Mouse (Mus musculus): ENCODE measurements around the gene Kir3dl2. TPM values are rescaled to one million over a fixed set of nuclear protein-coding genes. Genes with fewer than 3 reads are reported as not detected.
"Not testable (repeated sequence)": the region's sequence is repeated elsewhere in the genome, so short reads cannot be mapped to it uniquely, and the experiment has no call there.

Gene Kir3dl2
- polyA plus RNA-seq (2012; rRNA removed), result not detected in 2 replicates

DNA sequence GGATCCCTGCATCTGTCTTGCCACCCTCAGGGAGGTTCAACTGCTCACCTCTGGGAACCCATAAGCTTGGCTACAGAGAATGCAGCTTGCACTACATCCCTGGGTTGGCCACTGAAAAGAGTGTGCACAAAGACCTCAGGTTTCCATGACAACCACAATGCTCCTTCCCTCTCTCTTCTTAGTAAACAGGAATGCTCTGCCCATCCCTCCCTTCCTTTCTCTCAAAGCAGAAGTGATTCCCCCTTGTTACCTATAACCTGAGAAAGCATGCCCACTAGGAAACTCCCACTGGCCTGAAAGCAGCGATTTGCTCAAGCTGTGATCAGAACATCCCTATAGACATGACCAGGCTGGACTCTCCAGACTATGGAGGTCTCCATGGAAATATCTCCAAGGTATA lies at the start of gene Kir3dl2:
Gene Kir3dl2 (minus strand): TSS at position 101 of the 400 bp plus-strand sequence.
- 67% methylated on average over 1 of the region's 1 CpGs for WGBS
- not testable (repeated sequence) for H3K27me3 ChIP-seq (ENCODE audit: control insufficient read depth, insufficient read depth, low read length); H3K4me1 ChIP-seq (ENCODE audit: control insufficient read depth, insufficient read depth, insufficient read length, low read length); H3K27ac ChIP-seq (ENCODE audit: insufficient read depth, low read depth, low read length); H3K4me3 ChIP-seq (ENCODE audit: low read depth, low read length); H3K36me3 ChIP-seq (ENCODE audit: control insufficient read depth, insufficient read depth, low read length)

GRCm38 (mm10) chrX:136590897-136591257 lies 47.0 kb upstream of the Kir3dl2 start:
- WGBS, result 28% methylated on average over 2 of the region's 2 CpGs
- no peaks in the 10 kb centered on the region for H3K4me1 ChIP-seq (ENCODE audit: control insufficient read depth, insufficient read depth, insufficient read length, low read length)
- H3K4me3 ChIP-seq (ENCODE audit: low read depth, low read length), result no peak overlapping the region
- no peak overlapping the region for H3K27ac ChIP-seq (ENCODE audit: insufficient read depth, low read depth, low read length)
- no peaks in the 10 kb centered on the region for H3K36me3 ChIP-seq (ENCODE audit: control insufficient read depth, insufficient read depth, low read length)
- TF ChIP-seq CTCF (IDR thresholded peaks at IDR 0.05; ENCODE audit: extremely low read depth, insufficient read length, insufficient replicate concordance, low read depth, low read length) (no peak), POLR2A (IDR thresholded peaks at IDR 0.05; ENCODE audit: low read depth, low read length) (no peak)
- no peaks in the 10 kb centered on the region for H3K27me3 ChIP-seq (ENCODE audit: control insufficient read depth, insufficient read depth, low read length)

GRCm38 (mm10) chrX:136590199-136590896 lies 46.5 kb upstream of the Kir3dl2 start, which contains the start of gene Tceal3:
Gene Tceal3, plus strand, starts transcription at chrX:136590842.
- no peaks in the 10 kb centered on the region for H3K36me3 ChIP-seq (ENCODE audit: control insufficient read depth, insufficient read depth, low read length)
- no peak for TF ChIP-seq CTCF (IDR thresholded peaks at IDR 0.05; ENCODE audit: extremely low read depth, insufficient read length, insufficient replicate concordance, low read depth, low read length)
- no peak for TF ChIP-seq POLR2A (IDR thresholded peaks at IDR 0.05; ENCODE audit: low read depth, low read length)
- no peak within 1 kb of the TSS for H3K4me3 ChIP-seq (ENCODE audit: low read depth, low read length)
- H3K4me1 ChIP-seq (ENCODE audit: control insufficient read depth, insufficient read depth, insufficient read length, low read length), result no peaks in the 10 kb centered on the region
- H3K27ac ChIP-seq (ENCODE audit: insufficient read depth, low read depth, low read length), result no peak within 1 kb of the TSS
- 55% methylated on average over 12 of the region's 12 CpGs for WGBS
- H3K27me3 ChIP-seq (ENCODE audit: control insufficient read depth, insufficient read depth, low read length), result no peaks in the 10 kb centered on the region

DNA sequence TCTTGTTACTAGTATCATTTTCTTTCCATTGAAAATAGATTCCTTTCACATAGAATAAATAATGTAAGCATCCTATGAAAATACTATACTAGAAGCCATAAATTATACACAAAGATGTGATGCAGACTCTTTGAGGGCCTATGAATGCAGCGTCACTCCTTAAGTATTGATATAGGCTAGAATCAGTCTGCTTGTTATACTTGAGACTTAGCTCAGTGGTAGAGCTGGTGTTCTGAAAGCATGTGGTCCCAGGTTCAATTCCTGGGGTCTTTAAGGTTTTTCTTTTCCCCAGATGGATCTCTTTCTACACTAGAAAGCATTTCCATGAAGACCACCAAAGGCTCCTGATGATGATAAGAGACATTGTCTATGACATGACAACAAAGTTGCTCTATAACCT lies 40.8 kb upstream of the Kir3dl2 start:
- no peaks in the 10 kb centered on the region for H3K27me3 ChIP-seq (ENCODE audit: control insufficient read depth, insufficient read depth, low read length)
- no peak overlapping the region for H3K27ac ChIP-seq (ENCODE audit: insufficient read depth, low read depth, low read length)
- no peaks in the 10 kb centered on the region for H3K4me1 ChIP-seq (ENCODE audit: control insufficient read depth, insufficient read depth, insufficient read length, low read length)
- TF ChIP-seq CTCF (IDR thresholded peaks at IDR 0.05; ENCODE audit: extremely low read depth, insufficient read length, insufficient replicate concordance, low read depth, low read length) (no peak), POLR2A (IDR thresholded peaks at IDR 0.05; ENCODE audit: low read depth, low read length) (no peak)
- 97% methylated on average over 1 of the region's 1 CpGs for WGBS
- no peak overlapping the region for H3K4me3 ChIP-seq (ENCODE audit: low read depth, low read length)
- no peaks in the 10 kb centered on the region for H3K36me3 ChIP-seq (ENCODE audit: control insufficient read depth, insufficient read depth, low read length)

GRCm38 (mm10) chrX:136569094-136569493 lies 25.2 kb upstream of the Kir3dl2 start:
- not testable (repeated sequence) for H3K27ac ChIP-seq (ENCODE audit: insufficient read depth, low read depth, low read length); H3K4me3 ChIP-seq (ENCODE audit: low read depth, low read length); H3K36me3 ChIP-seq (ENCODE audit: control insufficient read depth, insufficient read depth, low read length); H3K27me3 ChIP-seq (ENCODE audit: control insufficient read depth, insufficient read depth, low read length); H3K4me1 ChIP-seq (ENCODE audit: control insufficient read depth, insufficient read depth, insufficient read length, low read length)
- WGBS, result 89% methylated on average over 9 of the region's 9 CpGs

GRCm38 (mm10) chrX:136517699-136518098 lies 26.2 kb downstream of the Kir3dl2 start, which contains the start of gene Kir3dl1:
Gene Kir3dl1, plus strand, starts transcription at chrX:136517999.
- 72% methylated on average over 4 of the region's 4 CpGs for WGBS

More at GRCm38 (mm10) chrX:136517699-136518098, 26.2 kb downstream of the Kir3dl2 start, which contains the start of gene Kir3dl1:
- not testable (repeated sequence) for H3K27ac ChIP-seq (ENCODE audit: insufficient read depth, low read depth, low read length); H3K4me1 ChIP-seq (ENCODE audit: control insufficient read depth, insufficient read depth, insufficient read length, low read length); H3K27me3 ChIP-seq (ENCODE audit: control insufficient read depth, insufficient read depth, low read length); H3K36me3 ChIP-seq (ENCODE audit: control insufficient read depth, insufficient read depth, low read length); H3K4me3 ChIP-seq (ENCODE audit: low read depth, low read length)

Other genes with a start within 250 kb of the Kir3dl2 start
- gene Kir3dl1, start 26.1 kb downstream of the Kir3dl2 start, polyA plus RNA-seq (2012; rRNA removed), result not detected in 2 replicates
- 0.11 and 0.44 TPM in 2 replicates for gene Tceal3, start 46.8 kb upstream of the Kir3dl2 start, polyA plus RNA-seq (2012; rRNA removed)
- 0.09 and 0.14 TPM in 2 replicates for gene Tceal1, start 163.9 kb upstream of the Kir3dl2 start, polyA plus RNA-seq (2012; rRNA removed)
- 6.8 and 11.4 TPM in 2 replicates for gene Morf4l2, start 199.6 kb upstream of the Kir3dl2 start, polyA plus RNA-seq (2012; rRNA removed)
- gene Glra4, start 236.1 kb upstream of the Kir3dl2 start, polyA plus RNA-seq (2012; rRNA removed), result not detected in 2 replicates

All from small intestine, adult 2 months (tissue).